Mouse (Mus musculus) G1E (cell line): ENCODE data around the gene Gm30191. TPM values are rescaled to one million over a fixed set of nuclear protein-coding genes. Genes with fewer than 3 reads are reported as not detected.

Experiments
- ATAC-seq: 2 replicates; pipeline ENCODE4 v1.8.0; 2016; ENCODE audit warnings: mild to moderate bottlenecking; ENCODE audit not compliant: insufficient number of reproducible peaks, poor library complexity, low FRiP score, severe bottlenecking; ENCODE audit errors: extremely low read depth
- DNase-seq: peaks from one replicate; pipeline ENCODE4 v3.0.0; 2012; ENCODE audit warnings: low spot score
- H3K27me3 ChIP-seq: 2 replicates; pipeline ENCODE4 v1.6.1; 2012; ENCODE audit warnings: mild to moderate bottlenecking, low read length, inconsistent platforms; ENCODE audit not compliant: insufficient read depth
- H3K36me3 ChIP-seq: replicated peaks from 2 replicates; pipeline ENCODE3; 2012; ENCODE audit warnings: mild to moderate bottlenecking, inconsistent platforms
- H3K4me1 ChIP-seq: 2 replicates; pipeline ENCODE4 v1.6.1; 2012; ENCODE audit warnings: low read depth, low read length, inconsistent platforms, mixed read lengths; ENCODE audit not compliant: insufficient read depth
- H3K4me3 ChIP-seq: 2 replicates; pipeline ENCODE4 v1.5.1; 2012; ENCODE audit warnings: low read depth, mild to moderate bottlenecking, inconsistent platforms, low read length, moderate library complexity, mixed read lengths
- H3K9me3 ChIP-seq: replicated peaks from 2 replicates; pipeline ENCODE4 v1.6.1; 2012; ENCODE audit warnings: inconsistent platforms
- CTCF ChIP-seq: IDR thresholded peaks from 2 replicates; pipeline ENCODE4 v1.5.1; 2012; ENCODE audit warnings: low read depth, low read length, inconsistent platforms, mixed read lengths
- GATA1 ChIP-seq: IDR thresholded peaks from 2 replicates; pipeline ENCODE4 v1.6.1; 2012; ENCODE audit warnings: borderline replicate concordance, low read length, inconsistent platforms, mixed read lengths
- GATA2 ChIP-seq: IDR thresholded peaks from 2 replicates; pipeline ENCODE4 v1.6.1; 2012; ENCODE audit warnings: low read depth, low read length, inconsistent platforms, borderline replicate concordance
- POLR2AphosphoS5 ChIP-seq: IDR thresholded peaks from 2 replicates; pipeline ENCODE4 v1.6.1; 2012; ENCODE audit warnings: low read depth, low read length, inconsistent platforms; ENCODE audit not compliant: insufficient replicate concordance
- TAL1 ChIP-seq: conservative IDR thresholded peaks from 2 replicates; pipeline ENCODE4 v1.6.1; 2012; ENCODE audit warnings: low read depth, low read length, inconsistent platforms, mixed read lengths
- polyA plus RNA-seq: library from polyadenylated mRNA; stranded (reverse); fragments of >175 nt; gene quantifications from 2 replicates; pipeline ENCODE4 v1.2.3, GENCODE M21; 2012
- total RNA-seq, 2 experiments: library from RNA; stranded (forward) in 1 of 2; stranded (reverse) in 1 of 2; fragments of 200-1000 nt in 1 of 2; fragments of >200 nt in 1 of 2; fragmentation: Nextera tagmentation in 1 of 2; gene quantifications; 2 replicates each; pipeline ENCODE4 v1.2.3; 2014 to 2017

Gm30191 gene
- total and polyA plus RNA-seq, 3 experiments: not detected

DNA sequence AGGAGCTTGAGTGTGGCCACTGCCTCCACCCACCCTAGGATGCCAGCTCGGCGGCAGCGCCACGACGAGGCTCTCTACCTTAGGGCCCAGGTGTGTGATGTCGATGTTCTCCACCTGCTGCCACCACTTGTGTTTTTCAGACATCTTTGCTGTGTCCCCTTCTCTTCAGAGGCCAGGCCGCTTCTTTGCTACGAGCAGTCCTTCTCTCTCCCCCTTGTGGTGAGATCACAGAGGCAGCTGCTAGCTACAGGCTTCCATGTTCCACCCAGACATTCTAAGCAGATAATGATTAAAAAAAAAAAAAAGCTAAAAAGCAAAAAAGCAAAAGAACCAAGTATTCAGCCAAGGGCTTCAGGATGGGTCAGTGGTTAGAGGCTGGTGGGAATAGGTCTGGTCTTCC is 19.5 kb upstream of the Gm30191 start, which contains the start of gene Catsper4:
Catsper4 (minus strand) TSS at position 190 of the 400 bp plus-strand sequence.
- DNase-seq (no peak), ATAC-seq (no peak)
- H3K36me3 ChIP-seq: no peaks in the 10 kb centered on the region
- H3K9me3 ChIP-seq: no peaks in the 10 kb centered on the region
- no peak for TF ChIP-seq GATA1
- no peak for TF ChIP-seq POLR2AphosphoS5
- TF ChIP-seq CTCF: no peak
- TF ChIP-seq GATA2: no peak
- TF ChIP-seq TAL1: no peak
- H3K4me1 ChIP-seq: peaks cover 47% of the 10 kb centered on the region
- no peak within 1 kb of the TSS for H3K4me3 ChIP-seq
- H3K27me3 ChIP-seq: peaks cover 42% of the 10 kb centered on the region

DNA sequence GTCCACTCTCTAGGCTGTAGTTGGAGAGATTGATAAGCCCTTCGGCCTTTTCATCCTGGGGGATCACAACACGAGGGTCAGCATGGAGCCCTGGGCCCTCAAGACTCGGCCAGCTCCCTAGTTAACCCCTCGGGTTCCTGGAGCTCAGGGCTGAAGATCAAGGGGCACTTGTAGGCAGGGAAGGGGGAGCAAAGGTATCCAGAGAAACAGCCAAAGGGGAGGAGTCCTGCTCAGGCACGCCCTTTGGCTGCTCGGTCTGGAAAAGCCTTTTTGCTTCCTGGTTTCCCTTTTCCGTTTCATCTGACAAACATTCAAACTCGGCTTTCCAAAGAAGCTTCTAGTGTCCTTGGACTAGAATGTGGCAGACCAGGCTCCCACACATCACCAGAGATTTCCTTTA is 16.3 kb upstream of the Gm30191 start:
- ATAC-seq: no peak
- TF ChIP-seq GATA2 (no peak), TAL1 (no peak), GATA1 (no peak), POLR2AphosphoS5 (no peak), CTCF (no peak)
- no peaks in the 10 kb centered on the region for H3K9me3 ChIP-seq

GRCm38 (mm10) chr4:134234876-134235275 is 11.9 kb upstream of the Gm30191 start:
- TF ChIP-seq GATA1: no peak
- TF ChIP-seq GATA2: no peak
- TF ChIP-seq POLR2AphosphoS5: no peak
- no peak for TF ChIP-seq CTCF
- no peak for TF ChIP-seq TAL1
- H3K4me3 ChIP-seq: no peak overlapping the region
- peaks cover 76% of the 10 kb centered on the region for H3K27me3 ChIP-seq
- ATAC-seq (no peak), DNase-seq (no peak)
- no peaks in the 10 kb centered on the region for H3K9me3 ChIP-seq
- peaks cover 20% of the 10 kb centered on the region for H3K4me1 ChIP-seq
- H3K36me3 ChIP-seq: no peaks in the 10 kb centered on the region

More for the DNA sequence above, 16.3 kb upstream of the Gm30191 start:
- Histone ChIP-seq H3K36me3 (no peaks in the 10 kb centered on the region), H3K4me1 (peaks cover 18% of the 10 kb centered on the region), H3K27me3 (peaks cover 72% of the 10 kb centered on the region), H3K4me3 (no peak overlapping the region)
- no peak for DNase-seq

DNA sequence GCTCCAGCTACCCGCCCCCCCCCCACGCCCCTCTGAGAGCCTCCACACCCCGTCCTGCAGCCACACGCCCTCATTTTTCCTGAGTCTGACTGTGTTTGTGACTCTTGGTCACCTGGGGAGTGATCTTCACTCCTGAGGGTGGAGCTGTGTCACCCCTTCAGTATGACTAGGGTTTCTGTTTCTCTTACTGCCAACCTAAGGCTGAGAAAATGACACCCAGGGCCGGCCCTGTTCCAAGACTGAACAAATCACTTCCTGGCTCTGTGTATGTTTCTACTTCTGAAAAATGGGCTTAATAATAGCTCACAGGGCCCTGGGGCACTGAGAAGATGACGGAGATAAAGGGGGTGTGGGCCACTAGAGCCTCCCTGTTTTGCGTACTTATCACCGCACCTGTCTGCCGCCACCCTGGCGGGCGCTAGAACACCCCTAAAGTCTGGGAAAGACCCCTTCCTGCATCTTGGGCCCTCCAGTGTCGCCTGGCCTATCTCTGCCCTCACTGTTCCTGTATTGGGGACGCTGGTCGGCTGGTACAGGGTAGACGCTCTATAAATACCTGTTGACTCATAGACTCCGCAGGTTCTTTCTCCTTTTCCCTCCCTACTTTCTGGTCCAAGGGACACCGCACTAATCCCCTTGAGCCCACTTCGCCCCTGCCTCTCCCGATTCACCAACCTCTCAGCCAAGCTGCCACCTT is 9.0 kb upstream of the Gm30191 start:
- Histone ChIP-seq H3K36me3 (peaks cover 3% of the 10 kb centered on the region), H3K9me3 (no peaks in the 10 kb centered on the region), H3K4me3 (no peak overlapping the region), H3K4me1 (peaks cover 18% of the 10 kb centered on the region), H3K27me3 (peaks cover 59% of the 10 kb centered on the region)
- no peak for ATAC-seq
- no peak for DNase-seq
- TF ChIP-seq POLR2AphosphoS5: no peak
- no peak for TF ChIP-seq GATA2
- TF ChIP-seq GATA1: no peak
- TF ChIP-seq CTCF: no peak
- no peak for TF ChIP-seq TAL1

- H3K4me3 ChIP-seq: no peak within 1 kb of the TSS
- no peak for DNase-seq
- peaks cover 18% of the 10 kb centered on the region for H3K4me1 ChIP-seq
- ATAC-seq: no peak
- TF ChIP-seq GATA1 (no peak), POLR2AphosphoS5 (no peak), TAL1 (no peak), GATA2 (no peak), CTCF (no peak)
- peaks cover 54% of the 10 kb centered on the region for H3K27me3 ChIP-seq
- H3K36me3 ChIP-seq: peaks cover 6% of the 10 kb centered on the region
- no peaks in the 10 kb centered on the region for H3K9me3 ChIP-seq
These were observed 8.5 kb upstream of the Gm30191 start, which contains the start of gene Cnksr1 for GRCm38 (mm10) chr4:134238279-134238651. Cnksr1 (minus strand) TSS chr4:134238399.

GRCm38 (mm10) chr4:134238686-134239085 is 8.0 kb upstream of the Gm30191 start:
- Histone ChIP-seq H3K4me1 (peaks cover 22% of the 10 kb centered on the region), H3K27me3 (peaks cover 50% of the 10 kb centered on the region), H3K36me3 (peaks cover 10% of the 10 kb centered on the region), H3K4me3 (no peak overlapping the region), H3K9me3 (no peaks in the 10 kb centered on the region)
- TF ChIP-seq CTCF (no peak), GATA1 (no peak), POLR2AphosphoS5 (no peak), GATA2 (no peak), TAL1 (no peak)
- no peak for ATAC-seq
- no peak for DNase-seq
